Mouse (Mus musculus) G1E (cell line): ENCODE data around the gene Llcfc1.

Source experiments
- CTCF ChIP-seq: IDR thresholded peaks from 2 replicates; pipeline ENCODE4 v1.5.1; 2012; ENCODE audit warnings: low read depth, low read length, inconsistent platforms, mixed read lengths
- GATA1 ChIP-seq: IDR thresholded peaks from 2 replicates; pipeline ENCODE4 v1.6.1; 2012; ENCODE audit warnings: borderline replicate concordance, low read length, inconsistent platforms, mixed read lengths
- POLR2AphosphoS5 ChIP-seq: IDR thresholded peaks from 2 replicates; pipeline ENCODE4 v1.6.1; 2012; ENCODE audit warnings: low read depth, low read length, inconsistent platforms; ENCODE audit not compliant: insufficient replicate concordance
- TAL1 ChIP-seq: conservative IDR thresholded peaks from 2 replicates; pipeline ENCODE4 v1.6.1; 2012; ENCODE audit warnings: low read depth, low read length, inconsistent platforms, mixed read lengths

DNA sequence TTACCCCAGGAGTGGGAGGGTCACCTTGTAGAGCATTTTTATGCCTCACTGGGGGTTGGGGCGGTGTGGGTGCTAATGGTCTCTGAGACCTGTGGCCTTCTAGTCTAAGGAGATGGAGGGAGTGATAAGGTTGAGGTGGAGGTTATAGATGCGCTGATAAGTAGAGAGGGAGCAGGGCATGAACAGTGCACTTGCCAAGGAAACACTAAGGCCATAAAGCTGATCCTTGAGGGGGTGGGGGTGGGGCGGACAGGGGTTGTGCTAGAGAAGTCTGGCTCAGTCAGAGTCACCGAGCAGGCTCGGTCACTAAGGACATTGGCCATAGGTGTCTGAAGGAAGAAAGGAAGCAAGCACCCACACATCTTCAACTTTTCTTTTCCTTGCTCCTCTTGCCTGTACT lies 2.6 kb upstream of the Llcfc1 start:
- no peak for TF ChIP-seq CTCF
- no peak for TF ChIP-seq TAL1
- no peak for TF ChIP-seq GATA1
- no peak for TF ChIP-seq POLR2AphosphoS5
